Mouse (Mus musculus): ENCODE results near the gene Telo2. TPM values are rescaled to one million over a fixed set of nuclear protein-coding genes. Genes with fewer than 3 reads are reported as not detected.
"Not testable (repeated sequence)": the region's sequence is repeated elsewhere in the genome, so short reads cannot be mapped to it uniquely, and the experiment has no call there.

The Telo2 gene
- polyA plus RNA-seq (2015; fragmentation: Nextera tagmentation; extraction: Ambion mirVana): 44.4 and 45.3 TPM in 2 replicates

GRCm38 (mm10) chr17:25115664-25116432, at the start of gene Telo2:
Telo2 (minus strand) TSS chr17:25115967.
- Histone ChIP-seq H3K9ac (peak within 1 kb of the TSS; percentile 64), H3K4me3 (replicated peaks) (peak within 1 kb of the TSS; percentile 72), H3K4me2 (peak within 1 kb of the TSS; percentile 98), H3K36me3 (peaks cover 28% of the 10 kb centered on the region), H3K27me3 (no peaks in the 10 kb centered on the region), H3K27ac (peak within 1 kb of the TSS; percentile 97), H3K9me3 (replicated peaks) (no peaks in the 10 kb centered on the region), H3K4me1 (peaks cover 15% of the 10 kb centered on the region)
- WGBS: 4% methylated on average over 40 of the region's 40 CpGs
- ATAC-seq (replicated peaks; ENCODE audit: low FRiP score): peak; percentile 95

GRCm38 (mm10) chr17:25164770-25165169, 49.0 kb upstream of the Telo2 start:
- WGBS: 88% methylated on average over 3 of the region's 3 CpGs
- Histone ChIP-seq H3K4me1 (no peaks in the 10 kb centered on the region; the same call in 1 of the 2 replicates), H3K4me3 (replicated peaks) (no peak overlapping the region), H3K9me3 (replicated peaks) (no peaks in the 10 kb centered on the region), H3K36me3 (peaks cover 22% of the 10 kb centered on the region), H3K9ac (no peak overlapping the region), H3K4me2 (no peak overlapping the region), H3K27me3 (no peaks in the 10 kb centered on the region), H3K27ac (no peak overlapping the region)
- no peak for ATAC-seq (replicated peaks; ENCODE audit: low FRiP score)

- H3K9me3 ChIP-seq (replicated peaks): no peaks in the 10 kb centered on the region
- no peaks in the 10 kb centered on the region; the same call in 1 of the 2 replicates for H3K4me1 ChIP-seq
- H3K4me3 ChIP-seq (replicated peaks): no peak overlapping the region
- WGBS: 76% methylated on average over 7 of the region's 7 CpGs
- no peak overlapping the region for H3K27ac ChIP-seq
- H3K4me2 ChIP-seq: no peak overlapping the region
- no peak overlapping the region for H3K9ac ChIP-seq
- H3K36me3 ChIP-seq: peaks cover 31% of the 10 kb centered on the region
- ATAC-seq (replicated peaks; ENCODE audit: low FRiP score): no peak
- no peaks in the 10 kb centered on the region for H3K27me3 ChIP-seq
Observed at GRCm38 (mm10) chr17:25163387-25163786, 47.6 kb upstream of the Telo2 start.

GRCm38 (mm10) chr17:25162161-25162560, 46.4 kb upstream of the Telo2 start, which contains the start of gene Ccdc154:
Ccdc154 (plus strand) TSS chr17:25162461.
- ATAC-seq (replicated peaks; ENCODE audit: low FRiP score): no peak
- 76% methylated on average over 1 of the region's 1 CpGs for WGBS
- H3K4me2 ChIP-seq: no peak within 1 kb of the TSS

GRCm38 (mm10) chr17:25139960-25140359, 24.2 kb upstream of the Telo2 start:
- Histone ChIP-seq H3K27me3 (no peaks in the 10 kb centered on the region), H3K36me3 (peaks cover 10% of the 10 kb centered on the region), H3K4me3 (replicated peaks) (no peak overlapping the region), H3K9me3 (replicated peaks) (no peaks in the 10 kb centered on the region), H3K4me2 (no peak overlapping the region), H3K9ac (no peak overlapping the region), H3K4me1 (no peaks in the 10 kb centered on the region), H3K27ac (no peak overlapping the region)
- no peak for ATAC-seq (replicated peaks; ENCODE audit: low FRiP score)
- 69% methylated on average over 4 of the region's 4 CpGs for WGBS

More at GRCm38 (mm10) chr17:25162161-25162560, 46.4 kb upstream of the Telo2 start, which contains the start of gene Ccdc154:
- no peak within 1 kb of the TSS for H3K4me3 ChIP-seq (replicated peaks)
- H3K36me3 ChIP-seq: peaks cover 42% of the 10 kb centered on the region
- H3K27ac ChIP-seq: no peak within 1 kb of the TSS
- no peaks in the 10 kb centered on the region for H3K9me3 ChIP-seq (replicated peaks)
- H3K27me3 ChIP-seq: no peaks in the 10 kb centered on the region
- no peaks in the 10 kb centered on the region; the same call in 1 of the 2 replicates for H3K4me1 ChIP-seq
- H3K9ac ChIP-seq: no peak within 1 kb of the TSS

GRCm38 (mm10) chr17:25138803-25139202, 23.0 kb upstream of the Telo2 start:
- no peak for ATAC-seq (replicated peaks; ENCODE audit: low FRiP score)
- Histone ChIP-seq H3K4me2 (no peak overlapping the region), H3K27ac (no peak overlapping the region), H3K4me3 (replicated peaks) (no peak overlapping the region), H3K9me3 (replicated peaks) (no peaks in the 10 kb centered on the region), H3K4me1 (peaks cover 10% of the 10 kb centered on the region), H3K36me3 (peaks cover 5% of the 10 kb centered on the region; the same call in 1 of the 2 replicates), H3K9ac (no peak overlapping the region), H3K27me3 (no peaks in the 10 kb centered on the region)
- WGBS: 96% methylated on average over 1 of the region's 1 CpGs

GRCm38 (mm10) chr17:25135622-25136021, 19.9 kb upstream of the Telo2 start:
- WGBS: 86% methylated on average over 6 of the region's 6 CpGs
- no peaks in the 10 kb centered on the region for H3K9me3 ChIP-seq (replicated peaks)
- no peak for ATAC-seq (replicated peaks; ENCODE audit: low FRiP score)
- no peak overlapping the region for H3K4me2 ChIP-seq
- peaks cover 15% of the 10 kb centered on the region for H3K4me1 ChIP-seq
- no peak overlapping the region for H3K9ac ChIP-seq
- no peak overlapping the region for H3K4me3 ChIP-seq (replicated peaks)
- H3K36me3 ChIP-seq: peaks cover 5% of the 10 kb centered on the region; the same call in 1 of the 2 replicates
- H3K27ac ChIP-seq: no peak overlapping the region
- no peaks in the 10 kb centered on the region for H3K27me3 ChIP-seq

GRCm38 (mm10) chr17:25133275-25133698, 17.5 kb upstream of the Telo2 start, which contains the start of gene Clcn7:
Clcn7 (plus strand) TSS chr17:25133391.
- peak within 1 kb of the TSS; percentile 100 for H3K4me3 ChIP-seq (replicated peaks)
- H3K36me3 ChIP-seq: peaks cover 5% of the 10 kb centered on the region; the same call in 1 of the 2 replicates
- 0 out of 2 replicates have a peak within 1 kb of the TSS, but pooled peaks have one; percentile 35 for H3K27ac ChIP-seq
- H3K9me3 ChIP-seq (replicated peaks): no peaks in the 10 kb centered on the region
- H3K9ac ChIP-seq: peak within 1 kb of the TSS; percentile 86
- H3K4me1 ChIP-seq: peaks cover 15% of the 10 kb centered on the region
- peak; percentile 94 for ATAC-seq (replicated peaks; ENCODE audit: low FRiP score)
- peak within 1 kb of the TSS; percentile 76 for H3K4me2 ChIP-seq
- no peaks in the 10 kb centered on the region for H3K27me3 ChIP-seq
- under 1% methylated on average over 40 of the region's 40 CpGs for WGBS

GRCm38 (mm10) chr17:25130060-25130459, 14.3 kb upstream of the Telo2 start:
- Histone ChIP-seq H3K4me2 (no peak overlapping the region), H3K27me3 (0 out of 2 replicates have a peak, but pooled peaks cover 3% of the 10 kb centered on the region), H3K9ac (no peak overlapping the region), H3K36me3 (no peaks in the 10 kb centered on the region), H3K27ac (no peak overlapping the region), H3K4me1 (peaks cover 15% of the 10 kb centered on the region), H3K9me3 (replicated peaks) (no peaks in the 10 kb centered on the region), H3K4me3 (replicated peaks) (no peak overlapping the region)
- no peak for ATAC-seq (replicated peaks; ENCODE audit: low FRiP score)
- WGBS: 94% methylated on average over 1 of the region's 1 CpGs

GRCm38 (mm10) chr17:25127681-25128080, 11.9 kb upstream of the Telo2 start:
- Histone ChIP-seq H3K9ac (no peak overlapping the region), H3K27ac (no peak overlapping the region), H3K36me3 (no peaks in the 10 kb centered on the region), H3K27me3 (peaks cover 6% of the 10 kb centered on the region; the same call in 1 of the 2 replicates), H3K4me2 (no peak overlapping the region), H3K4me3 (replicated peaks) (no peak overlapping the region), H3K9me3 (replicated peaks) (no peaks in the 10 kb centered on the region), H3K4me1 (no peaks in the 10 kb centered on the region)
- no peak for ATAC-seq (replicated peaks; ENCODE audit: low FRiP score)
- WGBS: 77% methylated on average over 9 of the region's 9 CpGs

- H3K4me3 ChIP-seq (replicated peaks): no peak overlapping the region
- WGBS: 55% methylated on average over 8 of the region's 8 CpGs
- no peak overlapping the region for H3K27ac ChIP-seq
- peaks cover 8% of the 10 kb centered on the region; the same call in 1 of the 2 replicates for H3K27me3 ChIP-seq
- ATAC-seq (replicated peaks; ENCODE audit: low FRiP score): 0 out of 2 replicates have a peak, but pooled peaks have one; percentile 60
- no peaks in the 10 kb centered on the region for H3K36me3 ChIP-seq
- no peak overlapping the region for H3K9ac ChIP-seq
- no peaks in the 10 kb centered on the region for H3K4me1 ChIP-seq
- no peak overlapping the region for H3K4me2 ChIP-seq
- no peaks in the 10 kb centered on the region for H3K9me3 ChIP-seq (replicated peaks)
Observed at GRCm38 (mm10) chr17:25127079-25127478, 11.3 kb upstream of the Telo2 start.

- H3K9me3 ChIP-seq (replicated peaks); H3K4me3 ChIP-seq (replicated peaks); H3K27me3 ChIP-seq; H3K36me3 ChIP-seq; ATAC-seq (replicated peaks; ENCODE audit: low FRiP score); H3K4me2 ChIP-seq; H3K4me1 ChIP-seq; H3K27ac ChIP-seq; H3K9ac ChIP-seq: not testable (repeated sequence)
- 70% methylated on average over 3 of the region's 3 CpGs for WGBS
Observed at GRCm38 (mm10) chr17:25125442-25126060, 9.8 kb upstream of the Telo2 start.

All from kidney, embryonic 15.5 days (tissue).